Mouse (Mus musculus) embryonic facial prominence, embryonic 11.5 days (tissue): ENCODE measurements at regions not wholly inside any gene's neighbourhood (a gene's known extent, or its start where the extent isn't known, plus 50 kb on each side); places are given as distances from the start of the nearest gene placed in this dataset.

Source experiments
- ATAC-seq: fragments of 200-750 bp; cut with Nextera tagmentation; replicated peaks from 2 replicates; pipeline ENCODE4 v1.8.0; 2017; ENCODE audit warnings: low read depth; ENCODE audit not compliant: insufficient number of reproducible peaks, low FRiP score, low TSS enrichment
- DNase-seq: peaks from one replicate; pipeline ENCODE4 v3.0.0-alpha.2; 2015; ENCODE audit warnings: low spot score
- H3K27ac ChIP-seq: fragments of 300-500 bp; sonication (generic); replicated peaks from 2 replicates; pipeline ENCODE4 v1.5.1; 2014; ENCODE audit warnings: mild to moderate bottlenecking, low read depth, low read length, control low read depth
- H3K27me3 ChIP-seq: fragments of 300-500 bp; sonication (generic); 2 replicates; pipeline ENCODE4 v1.6.1; 2014; ENCODE audit warnings: mild to moderate bottlenecking, low read length, moderate library complexity, mixed read lengths; ENCODE audit not compliant: control insufficient read depth, insufficient read depth
- H3K36me3 ChIP-seq: fragments of 300-500 bp; sonication (generic); replicated peaks from 2 replicates; pipeline ENCODE4 v1.6.1; 2014; ENCODE audit warnings: low read depth, mild to moderate bottlenecking, low read length, moderate library complexity, mixed read lengths; ENCODE audit not compliant: control insufficient read depth, insufficient read depth
- H3K4me1 ChIP-seq: fragments of 300-500 bp; sonication (generic); 2 replicates; pipeline ENCODE4 v1.6.1; 2014; ENCODE audit warnings: low read length, mixed read lengths; ENCODE audit not compliant: control insufficient read depth, insufficient read depth
- H3K4me2 ChIP-seq: fragments of 300-500 bp; sonication (generic); 2 replicates; pipeline ENCODE4 v1.6.1; 2014; ENCODE audit warnings: low read depth, mild to moderate bottlenecking, control low read depth, low read length, moderate library complexity
- H3K4me3 ChIP-seq: fragments of 300-500 bp; sonication (generic); 2 replicates; pipeline ENCODE4 v1.5.1; 2014; ENCODE audit warnings: low read depth, low read length, control low read depth
- H3K9ac ChIP-seq: fragments of 300-500 bp; sonication (generic); replicated peaks from 2 replicates; pipeline ENCODE4 v1.6.1; 2014; ENCODE audit warnings: mild to moderate bottlenecking, control low read depth, low read length
- H3K9me3 ChIP-seq: fragments of 300-500 bp; sonication (generic); replicated peaks from 2 replicates; pipeline ENCODE4 v1.6.1; 2016; ENCODE audit warnings: mild to moderate bottlenecking, low read length, inconsistent platforms, mixed read lengths; ENCODE audit not compliant: control insufficient read depth
- WGBS: fragments of 180-500 bp; shearing (Covaris S2); extraction: QIAGEN DNeasy Blood & Tissue Kit; methylation state at CpG from one replicate; pipeline ENCODE4 v1.1.7; 2014; 5-methylcytosine and 5-hydroxymethylcytosine counted together

DNA sequence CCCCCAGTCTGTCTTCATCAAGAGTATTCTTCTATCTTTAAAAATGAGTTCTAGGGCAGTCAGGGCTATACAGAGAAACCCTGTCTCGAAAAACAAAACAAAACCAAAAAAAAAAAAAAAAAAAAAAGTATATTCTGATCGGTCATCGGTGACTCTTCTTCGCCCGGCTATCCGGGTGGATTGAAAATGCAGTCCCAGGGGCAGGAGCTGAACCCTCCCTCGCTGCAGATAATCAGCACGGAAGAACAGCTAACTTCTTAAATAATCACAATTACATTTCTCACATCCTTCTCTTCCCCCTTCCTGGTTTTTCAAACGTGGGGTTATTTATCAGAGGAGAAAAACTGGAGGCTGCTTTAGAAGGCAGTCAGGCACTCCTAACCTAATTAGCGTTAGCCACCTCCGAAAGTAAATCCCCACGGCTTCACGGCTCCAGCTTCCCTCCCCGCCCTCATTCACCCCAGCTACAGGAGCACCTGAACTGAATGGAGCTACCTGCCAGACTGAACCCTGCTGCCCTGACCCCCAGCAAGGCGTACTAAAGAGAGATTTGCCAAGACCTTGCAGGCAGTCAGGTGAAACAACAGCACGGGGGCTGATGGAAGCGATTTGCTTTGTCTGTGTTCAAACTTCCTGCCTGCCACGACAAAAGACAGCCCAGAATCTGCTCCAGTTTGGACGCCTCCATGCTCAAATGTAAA, 379.2 kb downstream of the Gpd2 start:
- no peak overlapping the region for H3K27ac ChIP-seq
- peak overlapping the region; percentile 26 for H3K4me3 ChIP-seq
- WGBS: under 1% methylated on average over 19 of the region's 19 CpGs
- no peaks in the 10 kb centered on the region for H3K4me1 ChIP-seq
- no peaks in the 10 kb centered on the region for H3K9me3 ChIP-seq
- H3K4me2 ChIP-seq: peak overlapping the region; percentile 60
- no peaks in the 10 kb centered on the region for H3K27me3 ChIP-seq
- peak; percentile 75 for ATAC-seq
- H3K36me3 ChIP-seq: no peaks in the 10 kb centered on the region
- peak; percentile 32 for DNase-seq
- H3K9ac ChIP-seq: peak overlapping the region; percentile 54

GRCm38 (mm10) chr2:57617258-57617657, 379.8 kb downstream of the Gpd2 start:
- Histone ChIP-seq H3K36me3 (no peaks in the 10 kb centered on the region), H3K27me3 (no peaks in the 10 kb centered on the region), H3K9me3 (no peaks in the 10 kb centered on the region), H3K27ac (no peak overlapping the region), H3K9ac (no peak overlapping the region), H3K4me2 (no peak overlapping the region), H3K4me3 (no peak overlapping the region), H3K4me1 (no peaks in the 10 kb centered on the region)
- no peak for ATAC-seq
- WGBS: 83% methylated on average over 2 of the region's 2 CpGs
- DNase-seq: no peak

DNA sequence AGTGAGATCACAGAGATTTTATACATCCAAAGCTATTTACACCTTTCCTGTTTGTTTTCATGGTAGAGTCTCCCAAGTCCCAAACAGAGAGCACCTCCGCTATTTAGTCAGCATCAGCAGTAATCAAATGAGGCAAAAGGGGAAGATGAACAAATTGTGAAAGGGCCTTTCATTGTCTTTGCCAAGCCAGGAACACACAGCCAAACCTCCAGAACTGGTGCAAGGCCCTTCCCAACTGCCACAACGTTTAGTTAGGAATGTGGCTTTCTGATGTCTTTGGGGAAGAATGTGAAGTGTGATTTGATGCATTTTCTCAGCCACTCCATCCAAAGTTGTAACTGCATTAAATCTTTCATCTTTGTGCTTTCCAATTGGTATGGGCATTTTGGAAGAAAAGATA, 353.6 kb upstream of the Galnt5 start:
- H3K4me2 ChIP-seq: no peak overlapping the region
- no peak for ATAC-seq

GRCm38 (mm10) chr2:57644541-57644940, 353.1 kb upstream of the Galnt5 start:
- H3K9me3 ChIP-seq: no peaks in the 10 kb centered on the region
- WGBS: 84% methylated on average over 2 of the region's 2 CpGs

More for the DNA sequence above, 353.6 kb upstream of the Galnt5 start:
- DNase-seq: no peak
- H3K4me3 ChIP-seq: no peak overlapping the region
- H3K9me3 ChIP-seq: no peaks in the 10 kb centered on the region
- no peaks in the 10 kb centered on the region for H3K4me1 ChIP-seq
- WGBS: 66% methylated on average over 2 of the region's 2 CpGs
- no peaks in the 10 kb centered on the region for H3K36me3 ChIP-seq
- no peak overlapping the region for H3K27ac ChIP-seq
- H3K9ac ChIP-seq: no peak overlapping the region
- H3K27me3 ChIP-seq: no peaks in the 10 kb centered on the region

DNA sequence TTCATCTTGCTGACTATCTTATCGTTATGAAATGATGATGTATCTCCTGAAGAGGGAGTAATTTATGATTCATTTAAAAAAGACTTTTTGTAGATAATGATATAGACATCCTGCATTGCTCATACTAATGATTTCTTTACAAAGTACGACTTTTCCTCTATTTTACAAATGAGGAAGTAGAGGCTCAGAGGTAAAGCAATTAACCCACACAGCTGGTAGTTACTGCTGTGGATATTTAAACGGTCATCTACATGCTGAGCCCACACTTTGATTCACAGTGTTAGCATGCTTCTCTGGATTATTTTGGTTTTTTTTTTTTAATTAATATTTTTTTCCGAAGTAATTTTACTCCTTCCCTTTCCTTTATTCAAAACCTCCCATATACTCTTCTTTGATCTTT, 348.7 kb upstream of the Galnt5 start:
- no peak for ATAC-seq
- H3K27me3 ChIP-seq: no peaks in the 10 kb centered on the region
- no peak for DNase-seq
- no peaks in the 10 kb centered on the region for H3K9me3 ChIP-seq
- no peaks in the 10 kb centered on the region for H3K4me1 ChIP-seq
- 87% methylated on average over 4 of the region's 4 CpGs for WGBS
- no peak overlapping the region for H3K9ac ChIP-seq
- no peak overlapping the region for H3K4me2 ChIP-seq
- no peaks in the 10 kb centered on the region for H3K36me3 ChIP-seq
- no peak overlapping the region for H3K4me3 ChIP-seq
- H3K27ac ChIP-seq: no peak overlapping the region

More at GRCm38 (mm10) chr2:57644541-57644940, 353.1 kb upstream of the Galnt5 start:
- no peaks in the 10 kb centered on the region for H3K27me3 ChIP-seq
- H3K4me3 ChIP-seq: no peak overlapping the region
- no peak overlapping the region for H3K4me2 ChIP-seq
- H3K4me1 ChIP-seq: no peaks in the 10 kb centered on the region
- H3K9ac ChIP-seq: no peak overlapping the region
- ATAC-seq (no peak), DNase-seq (no peak)
- no peak overlapping the region for H3K27ac ChIP-seq
- no peaks in the 10 kb centered on the region for H3K36me3 ChIP-seq

- 82% methylated on average over 4 of the region's 4 CpGs for WGBS
- DNase-seq: no peak
- no peak overlapping the region for H3K9ac ChIP-seq
- no peaks in the 10 kb centered on the region for H3K4me1 ChIP-seq
- ATAC-seq: no peak
- H3K4me3 ChIP-seq: no peak overlapping the region
- no peak overlapping the region for H3K27ac ChIP-seq
- no peaks in the 10 kb centered on the region for H3K27me3 ChIP-seq
- no peaks in the 10 kb centered on the region for H3K9me3 ChIP-seq
- no peak overlapping the region for H3K4me2 ChIP-seq
- no peaks in the 10 kb centered on the region for H3K36me3 ChIP-seq
Observed at GRCm38 (mm10) chr2:57657409-57657808, 340.3 kb upstream of the Galnt5 start.

GRCm38 (mm10) chr2:57661838-57662237, 335.8 kb upstream of the Galnt5 start:
- DNase-seq (no peak), ATAC-seq (no peak)
- Histone ChIP-seq H3K9ac (no peak overlapping the region), H3K4me1 (no peaks in the 10 kb centered on the region), H3K4me2 (no peak overlapping the region), H3K27me3 (no peaks in the 10 kb centered on the region), H3K36me3 (no peaks in the 10 kb centered on the region), H3K9me3 (no peaks in the 10 kb centered on the region), H3K4me3 (no peak overlapping the region), H3K27ac (no peak overlapping the region)
- WGBS: 84% methylated on average over 1 of the region's 1 CpGs

- Histone ChIP-seq H3K27ac (no peak overlapping the region), H3K27me3 (no peaks in the 10 kb centered on the region), H3K9ac (no peak overlapping the region), H3K9me3 (no peaks in the 10 kb centered on the region), H3K4me2 (no peak overlapping the region), H3K36me3 (no peaks in the 10 kb centered on the region), H3K4me3 (no peak overlapping the region), H3K4me1 (no peaks in the 10 kb centered on the region)
- ATAC-seq (no peak), DNase-seq (no peak)
- WGBS: 73% methylated on average over 3 of the region's 3 CpGs
Observed at GRCm38 (mm10) chr2:57672007-57672643, 325.6 kb upstream of the Galnt5 start.
